Mouse (Mus musculus) liver, postnatal 0 days (tissue): ENCODE measurements around the gene Slc24a3.

Experiments used
- CTCF ChIP-seq: sonication (generic); IDR thresholded peaks from 2 replicates; pipeline ENCODE4 v1.5.1; 2016; ENCODE audit warnings: antibody characterized with exemption, low read depth
- EP300 ChIP-seq: IDR thresholded peaks from 2 replicates; pipeline ENCODE4 v1.6.1; 2016; ENCODE audit warnings: antibody characterized with exemption, low read depth, mild to moderate bottlenecking

GRCm38 (mm10) chr2:145226100-145226499 lies 58.5 kb downstream of the Slc24a3 start:
- no peak for TF ChIP-seq CTCF
- peak; percentile 86 for TF ChIP-seq EP300
